Mouse (Mus musculus): Measurements from ENCODE around the gene Itgb3bp.

Itgb3bp gene

DNA sequence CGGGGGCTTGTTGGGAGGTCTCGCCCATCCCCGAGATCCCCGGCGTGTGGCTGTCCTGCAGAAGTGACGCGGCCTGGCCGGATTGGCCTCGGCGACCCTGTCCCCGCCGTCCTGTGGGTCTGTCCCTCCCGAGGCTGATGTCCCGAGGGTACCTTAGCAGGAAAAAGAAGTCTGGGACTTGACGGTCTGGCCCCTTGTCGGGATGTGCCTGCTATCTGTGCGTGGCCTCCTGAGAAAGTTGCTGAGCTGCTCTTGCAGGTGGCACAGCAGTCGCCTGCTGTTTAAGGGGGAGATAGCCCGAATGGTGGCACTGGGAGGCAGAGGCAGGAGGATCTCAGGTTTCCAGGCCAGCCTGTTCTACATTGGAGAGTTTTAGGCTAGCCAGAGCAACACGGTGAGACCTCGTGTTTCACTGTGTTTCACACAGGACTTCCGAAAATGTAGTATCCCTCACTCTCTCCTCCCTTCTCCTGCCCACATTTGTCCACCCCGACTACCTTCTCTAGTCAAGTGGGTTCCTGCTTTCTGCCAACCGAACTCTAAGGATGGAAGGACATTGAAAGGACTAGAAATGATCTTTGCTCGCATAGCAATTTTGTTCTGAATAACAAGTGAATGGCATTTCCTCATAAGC lies 213.7 kb downstream of the Itgb3bp start:
- DNase-seq, result no peak
